Mouse (Mus musculus): Measurements from ENCODE around the gene Tacc3.

The Tacc3 gene

GRCm38 (mm10) chr5:33716467-33716866, 58.5 kb downstream of the Tacc3 start:
- Histone ChIP-seq H3K9me3 (ENCODE audit: low read length) (no peaks in the 10 kb centered on the region), H3K27me3 (ENCODE audit: insufficient read depth, low read length) (peaks cover 91% of the 10 kb centered on the region), H3K4me3 (replicated peaks; ENCODE audit: low read length) (no peak overlapping the region), H3K4me1 (replicated peaks; ENCODE audit: low read depth, low read length) (peaks cover 27% of the 10 kb centered on the region), H3K36me3 (ENCODE audit: insufficient read depth, low read length) (no peaks in the 10 kb centered on the region)
- TF ChIP-seq NANOG (IDR thresholded peaks at IDR 0.05; ENCODE audit: borderline replicate concordance, low read length) (no peak), POU5F1 (IDR thresholded peaks at IDR 0.05; ENCODE audit: borderline replicate concordance, low read length) (no peak), CTCF (conservative IDR thresholded peaks at IDR 0.05; ENCODE audit: low read length) (no peak)

- H3K27me3 ChIP-seq (ENCODE audit: insufficient read depth, low read length), result peaks cover 93% of the 10 kb centered on the region
- no peaks in the 10 kb centered on the region for H3K9me3 ChIP-seq (ENCODE audit: low read length)
- no peaks in the 10 kb centered on the region for H3K36me3 ChIP-seq (ENCODE audit: insufficient read depth, low read length)
- peaks cover 36% of the 10 kb centered on the region for H3K4me1 ChIP-seq (replicated peaks; ENCODE audit: low read depth, low read length)
- TF ChIP-seq POU5F1 (IDR thresholded peaks at IDR 0.05; ENCODE audit: borderline replicate concordance, low read length) (no peak), NANOG (IDR thresholded peaks at IDR 0.05; ENCODE audit: borderline replicate concordance, low read length) (no peak), CTCF (conservative IDR thresholded peaks at IDR 0.05; ENCODE audit: low read length) (no peak)
- H3K4me3 ChIP-seq (replicated peaks; ENCODE audit: low read length), result no peak overlapping the region
These were observed 60.5 kb downstream of the Tacc3 start for GRCm38 (mm10) chr5:33718460-33718859.

GRCm38 (mm10) chr5:33720852-33721490, 63.0 kb downstream of the Tacc3 start:
- Histone ChIP-seq H3K4me1 (replicated peaks; ENCODE audit: low read depth, low read length) (peaks cover 45% of the 10 kb centered on the region), H3K4me3 (replicated peaks; ENCODE audit: low read length) (peak overlapping the region; percentile 78), H3K27me3 (ENCODE audit: insufficient read depth, low read length) (peaks cover 93% of the 10 kb centered on the region), H3K36me3 (ENCODE audit: insufficient read depth, low read length) (no peaks in the 10 kb centered on the region), H3K9me3 (ENCODE audit: low read length) (no peaks in the 10 kb centered on the region)
- no peak for TF ChIP-seq POU5F1 (IDR thresholded peaks at IDR 0.05; ENCODE audit: borderline replicate concordance, low read length)
- TF ChIP-seq NANOG (IDR thresholded peaks at IDR 0.05; ENCODE audit: borderline replicate concordance, low read length), result no peak
- no peak for TF ChIP-seq CTCF (conservative IDR thresholded peaks at IDR 0.05; ENCODE audit: low read length)

- TF ChIP-seq CTCF (conservative IDR thresholded peaks at IDR 0.05; ENCODE audit: low read length), result no peak
- TF ChIP-seq NANOG (IDR thresholded peaks at IDR 0.05; ENCODE audit: borderline replicate concordance, low read length), result no peak
- no peak for TF ChIP-seq POU5F1 (IDR thresholded peaks at IDR 0.05; ENCODE audit: borderline replicate concordance, low read length)
- Histone ChIP-seq H3K4me3 (replicated peaks; ENCODE audit: low read length) (peak within 1 kb of the TSS; percentile 78), H3K9me3 (ENCODE audit: low read length) (no peaks in the 10 kb centered on the region), H3K27me3 (ENCODE audit: insufficient read depth, low read length) (peaks cover 93% of the 10 kb centered on the region), H3K4me1 (replicated peaks; ENCODE audit: low read depth, low read length) (peaks cover 38% of the 10 kb centered on the region), H3K36me3 (ENCODE audit: insufficient read depth, low read length) (no peaks in the 10 kb centered on the region)
These were observed 63.8 kb downstream of the Tacc3 start, which contains the start of gene Fgfr3 for GRCm38 (mm10) chr5:33721541-33722265. Gene Fgfr3 (plus strand): TSS chr5:33721674.

- H3K36me3 ChIP-seq (ENCODE audit: insufficient read depth, low read length), result no peaks in the 10 kb centered on the region
- H3K9me3 ChIP-seq (ENCODE audit: low read length), result no peaks in the 10 kb centered on the region
- peaks cover 95% of the 10 kb centered on the region for H3K27me3 ChIP-seq (ENCODE audit: insufficient read depth, low read length)
- TF ChIP-seq CTCF (conservative IDR thresholded peaks at IDR 0.05; ENCODE audit: low read length), result no peak
- TF ChIP-seq POU5F1 (IDR thresholded peaks at IDR 0.05; ENCODE audit: borderline replicate concordance, low read length), result no peak
- no peak for TF ChIP-seq NANOG (IDR thresholded peaks at IDR 0.05; ENCODE audit: borderline replicate concordance, low read length)
- peak overlapping the region; percentile 78 for H3K4me3 ChIP-seq (replicated peaks; ENCODE audit: low read length)
- peaks cover 33% of the 10 kb centered on the region for H3K4me1 ChIP-seq (replicated peaks; ENCODE audit: low read depth, low read length)
These were observed 64.5 kb downstream of the Tacc3 start for GRCm38 (mm10) chr5:33722266-33723018.

GRCm38 (mm10) chr5:33723019-33723640, 65.2 kb downstream of the Tacc3 start:
- peaks cover 31% of the 10 kb centered on the region for H3K4me1 ChIP-seq (replicated peaks; ENCODE audit: low read depth, low read length)
- H3K36me3 ChIP-seq (ENCODE audit: insufficient read depth, low read length), result no peaks in the 10 kb centered on the region
- peaks cover 99% of the 10 kb centered on the region for H3K27me3 ChIP-seq (ENCODE audit: insufficient read depth, low read length)
- TF ChIP-seq CTCF (conservative IDR thresholded peaks at IDR 0.05; ENCODE audit: low read length) (no peak), POU5F1 (IDR thresholded peaks at IDR 0.05; ENCODE audit: borderline replicate concordance, low read length) (no peak), NANOG (IDR thresholded peaks at IDR 0.05; ENCODE audit: borderline replicate concordance, low read length) (no peak)
- no peaks in the 10 kb centered on the region for H3K9me3 ChIP-seq (ENCODE audit: low read length)
- peak overlapping the region; percentile 78 for H3K4me3 ChIP-seq (replicated peaks; ENCODE audit: low read length)

- H3K4me1 ChIP-seq (replicated peaks; ENCODE audit: low read depth, low read length), result peaks cover 26% of the 10 kb centered on the region
- H3K27me3 ChIP-seq (ENCODE audit: insufficient read depth, low read length), result peaks cover 99% of the 10 kb centered on the region
- H3K9me3 ChIP-seq (ENCODE audit: low read length), result no peaks in the 10 kb centered on the region
- no peaks in the 10 kb centered on the region for H3K36me3 ChIP-seq (ENCODE audit: insufficient read depth, low read length)
- H3K4me3 ChIP-seq (replicated peaks; ENCODE audit: low read length), result peak overlapping the region; percentile 78
- TF ChIP-seq POU5F1 (IDR thresholded peaks at IDR 0.05; ENCODE audit: borderline replicate concordance, low read length), result no peak
- no peak for TF ChIP-seq CTCF (conservative IDR thresholded peaks at IDR 0.05; ENCODE audit: low read length)
- TF ChIP-seq NANOG (IDR thresholded peaks at IDR 0.05; ENCODE audit: borderline replicate concordance, low read length), result no peak
These were observed 65.9 kb downstream of the Tacc3 start for GRCm38 (mm10) chr5:33723641-33724465.

Data from E14TG2a.4 (cell line).